Mouse (Mus musculus) testis, adult 2 months (tissue): ENCODE measurements at regions not wholly inside any gene's neighbourhood (a gene's known extent, or its start where the extent isn't known, plus 50 kb on each side); places are given as distances from the start of the nearest gene placed in this dataset.

Experiments used
- H3K27ac ChIP-seq: fragments of 200-500 bp; 2 replicates; pipeline ENCODE4 v1.5.1; 2012; ENCODE audit warnings: low read depth, low read length; ENCODE audit not compliant: control insufficient read depth, insufficient read depth
- H3K27me3 ChIP-seq: fragments of 200-500 bp; 2 replicates; pipeline ENCODE4 v1.6.1; 2012; ENCODE audit warnings: mild to moderate bottlenecking, low read length, moderate library complexity; ENCODE audit not compliant: control insufficient read depth, insufficient read depth
- H3K36me3 ChIP-seq: fragments of 200-500 bp; 2 replicates; pipeline ENCODE4 v1.6.1; 2012; ENCODE audit warnings: mild to moderate bottlenecking, low read length; ENCODE audit not compliant: control insufficient read depth, insufficient read depth
- H3K4me1 ChIP-seq: fragments of 200-500 bp; 2 replicates; pipeline ENCODE4 v1.6.1; 2012; ENCODE audit warnings: low read length; ENCODE audit not compliant: control insufficient read depth, insufficient read depth
- H3K4me3 ChIP-seq: fragments of 200-500 bp; 2 replicates; pipeline ENCODE4 v1.5.1; 2012; ENCODE audit warnings: low read depth, mild to moderate bottlenecking, low read length, moderate library complexity, mixed read lengths; ENCODE audit not compliant: control insufficient read depth
- CTCF ChIP-seq: fragments of 200-500 bp; IDR thresholded peaks from 2 replicates; pipeline ENCODE4 v1.5.1; 2012; ENCODE audit warnings: low read depth, mild to moderate bottlenecking, inconsistent platforms, low read length, moderate library complexity; ENCODE audit not compliant: control insufficient read depth, insufficient read depth, insufficient replicate concordance
- POLR2A ChIP-seq: fragments of 200-500 bp; IDR thresholded peaks from 2 replicates; pipeline ENCODE4 v1.6.1; 2012; ENCODE audit warnings: low read depth, mild to moderate bottlenecking, inconsistent platforms, low read length, moderate library complexity; ENCODE audit not compliant: control insufficient read depth

- no peak for TF ChIP-seq CTCF
- no peak for TF ChIP-seq POLR2A
- Histone ChIP-seq H3K27me3 (no peaks in the 10 kb centered on the region), H3K27ac (no peak overlapping the region), H3K36me3 (no peaks in the 10 kb centered on the region), H3K4me1 (no peaks in the 10 kb centered on the region), H3K4me3 (no peak overlapping the region)
Measured at GRCm38 (mm10) chr6:51730564-51731351, 207.1 kb downstream of the Snx10 start.

- Histone ChIP-seq H3K4me1 (no peaks in the 10 kb centered on the region), H3K36me3 (no peaks in the 10 kb centered on the region), H3K4me3 (no peak overlapping the region), H3K27ac (no peak overlapping the region), H3K27me3 (no peaks in the 10 kb centered on the region)
- TF ChIP-seq CTCF: no peak
- no peak for TF ChIP-seq POLR2A
Measured at GRCm38 (mm10) chr6:51732298-51732895, 208.7 kb downstream of the Snx10 start.

- Histone ChIP-seq H3K36me3 (no peaks in the 10 kb centered on the region), H3K27ac (no peak overlapping the region), H3K4me3 (no peak overlapping the region), H3K27me3 (no peaks in the 10 kb centered on the region), H3K4me1 (no peaks in the 10 kb centered on the region)
- no peak for TF ChIP-seq CTCF
- no peak for TF ChIP-seq POLR2A
Measured at GRCm38 (mm10) chr6:51736051-51736450, 212.3 kb downstream of the Snx10 start.

GRCm38 (mm10) chr6:51743105-51743660 is 219.5 kb downstream of the Snx10 start:
- no peak for TF ChIP-seq POLR2A
- no peak for TF ChIP-seq CTCF
- H3K4me1 ChIP-seq: no peaks in the 10 kb centered on the region
- H3K36me3 ChIP-seq: no peaks in the 10 kb centered on the region
- H3K4me3 ChIP-seq: no peak overlapping the region
- H3K27me3 ChIP-seq: no peaks in the 10 kb centered on the region
- no peak overlapping the region; the same call in 1 of the 2 replicates for H3K27ac ChIP-seq

GRCm38 (mm10) chr6:51744607-51745006 is 220.9 kb downstream of the Snx10 start:
- no peaks in the 10 kb centered on the region for H3K36me3 ChIP-seq
- H3K4me1 ChIP-seq: no peaks in the 10 kb centered on the region
- no peaks in the 10 kb centered on the region for H3K27me3 ChIP-seq
- no peak for TF ChIP-seq CTCF
- TF ChIP-seq POLR2A: no peak
- no peak overlapping the region for H3K4me3 ChIP-seq
- no peak overlapping the region for H3K27ac ChIP-seq

- H3K4me3 ChIP-seq: no peak overlapping the region
- H3K36me3 ChIP-seq: no peaks in the 10 kb centered on the region
- H3K27ac ChIP-seq: no peak overlapping the region
- TF ChIP-seq POLR2A (no peak), CTCF (no peak)
- H3K4me1 ChIP-seq: no peaks in the 10 kb centered on the region
- H3K27me3 ChIP-seq: no peaks in the 10 kb centered on the region
Measured at GRCm38 (mm10) chr6:51754239-51754681, 230.6 kb downstream of the Snx10 start.

- H3K27me3 ChIP-seq: no peaks in the 10 kb centered on the region
- no peak for TF ChIP-seq CTCF
- TF ChIP-seq POLR2A: no peak
- no peak overlapping the region for H3K27ac ChIP-seq
- no peaks in the 10 kb centered on the region for H3K36me3 ChIP-seq
- no peak overlapping the region for H3K4me3 ChIP-seq
- no peaks in the 10 kb centered on the region for H3K4me1 ChIP-seq
Measured at GRCm38 (mm10) chr6:51757131-51757530, 233.4 kb downstream of the Snx10 start.

GRCm38 (mm10) chr6:51757746-51758145 is 234.0 kb downstream of the Snx10 start:
- TF ChIP-seq CTCF (no peak), POLR2A (no peak)
- no peaks in the 10 kb centered on the region for H3K4me1 ChIP-seq
- H3K36me3 ChIP-seq: no peaks in the 10 kb centered on the region
- H3K4me3 ChIP-seq: no peak overlapping the region
- no peaks in the 10 kb centered on the region for H3K27me3 ChIP-seq
- H3K27ac ChIP-seq: no peak overlapping the region
